Mouse (Mus musculus) gastrocnemius, postnatal 10 days (tissue): ENCODE measurements around the gene Lrp3. TPM values are rescaled to one million over a fixed set of nuclear protein-coding genes. Genes with fewer than 3 reads are reported as not detected.

Experiments
- total RNA-seq, 2 experiments: library from RNA; stranded (reverse); gene quantifications; 2 replicates each; pipeline ENCODE4 v1.2.3; 2021

The Lrp3 gene
- total RNA-seq, 2 experiments from 2014 or later: 12.1 to 13.8 TPM

Other genes with a start within 250 kb of the Lrp3 start
- 10 to 100 TPM; 19.7 to 25.9 TPM for gene Cebpg, start 158.9 kb downstream of the Lrp3 start, total RNA-seq
- 1 to 10 TPM; 7.5 to 8.2 TPM for gene Cebpa, start 96.2 kb downstream of the Lrp3 start, total RNA-seq
- 1 to 10 TPM; 2.8 to 4.1 TPM for gene Slc7a10, start 29.1 kb downstream of the Lrp3 start, total RNA-seq
- gene Gpatch1, start 102.9 kb upstream of the Lrp3 start, total RNA-seq: 1 to 10 TPM; 8.8 TPM
- gene Rhpn2, start 118.7 kb upstream of the Lrp3 start, total RNA-seq: 1 to 10 TPM in 1 of 2 experiments, under 1 TPM in 1; 0.94 to 1.8 TPM
- 1 to 10 TPM; 1.7 to 2.1 TPM for gene Faap24, start 181.3 kb upstream of the Lrp3 start, total RNA-seq
- 1 to 10 TPM; 5.5 to 6.6 TPM for gene Cep89, start 181.5 kb upstream of the Lrp3 start, total RNA-seq
- not detected for gene Slc7a9, start 233.3 kb upstream of the Lrp3 start, total RNA-seq